Mouse (Mus musculus): ENCODE data around the gene Celsr3.

Celsr3 gene

DNA sequence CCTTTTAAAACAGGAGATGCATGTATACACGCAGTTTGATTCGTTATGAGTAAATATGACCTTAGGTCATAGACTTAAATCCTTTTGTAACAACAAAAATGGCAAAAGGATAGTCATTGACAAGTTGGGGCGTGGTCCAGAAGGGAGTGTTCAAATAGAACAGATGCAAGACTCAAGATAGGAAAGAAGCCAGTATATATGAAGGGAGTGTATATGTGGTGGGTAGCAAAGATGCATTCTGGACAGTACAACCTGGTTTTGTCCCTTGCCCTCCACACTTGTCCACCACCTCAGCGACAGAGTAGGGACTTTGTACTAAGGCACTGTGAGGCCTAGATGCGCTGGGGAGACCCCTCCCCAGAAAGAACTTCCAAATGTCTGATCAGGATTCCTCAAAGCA is 18.4 kb upstream of the Celsr3 start:
- no peak for DNase-seq

- DNase-seq: peak; percentile 94
These were observed 17.9 kb upstream of the Celsr3 start, which contains the start of gene Nckipsd for GRCm38 (mm10) chr9:108808163-108808665. Nckipsd (plus strand) TSS chr9:108808368.

DNA sequence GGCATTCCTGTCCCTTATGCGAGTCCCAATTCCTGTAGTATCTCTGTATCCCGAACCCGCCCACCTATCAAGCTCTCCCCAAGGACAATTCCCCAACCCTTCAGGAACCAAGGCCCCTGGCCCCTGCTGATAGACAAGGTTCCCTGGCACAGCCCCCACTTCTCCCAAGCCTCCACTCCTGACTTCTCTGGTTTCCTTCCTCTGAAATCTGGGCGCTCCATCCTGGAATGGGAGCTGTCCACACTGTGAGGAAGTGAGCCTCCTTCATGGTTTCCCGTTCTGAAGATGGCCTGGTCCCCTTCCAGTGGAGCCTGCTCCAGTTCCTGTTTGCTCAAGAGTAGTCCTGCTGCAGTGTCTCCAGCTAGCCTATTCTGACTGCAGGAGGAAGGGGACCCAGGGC is 16.9 kb upstream of the Celsr3 start:
- DNase-seq: peak; percentile 48

GRCm38 (mm10) chr9:108809723-108810122 is 16.4 kb upstream of the Celsr3 start:
- DNase-seq: no peak

DNA sequence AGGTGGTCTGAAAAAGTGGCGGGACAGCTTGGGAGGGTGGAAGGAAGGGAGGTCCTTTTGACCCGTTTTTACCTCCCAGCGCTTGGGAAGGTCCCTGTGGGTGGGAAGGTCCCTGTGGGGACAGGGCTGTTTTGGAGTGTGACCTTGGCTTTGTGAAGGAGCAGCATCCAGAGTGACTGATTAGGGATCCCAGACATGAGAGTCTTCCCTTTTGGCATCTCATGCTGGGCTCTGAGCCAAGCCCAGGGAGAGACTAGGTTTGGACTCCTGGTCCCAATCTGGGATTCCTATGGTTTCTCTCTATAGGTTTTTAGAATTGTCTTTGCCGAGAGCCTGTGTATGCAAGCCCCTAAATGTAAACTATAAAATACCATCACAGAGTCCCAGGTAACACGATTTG is 15.6 kb upstream of the Celsr3 start:
- DNase-seq: no peak

- no peak for DNase-seq
These were observed 10.6 kb upstream of the Celsr3 start for GRCm38 (mm10) chr9:108815557-108815956.

- peak; percentile 72 for DNase-seq
These were observed 6.6 kb upstream of the Celsr3 start for GRCm38 (mm10) chr9:108819495-108819894.

- DNase-seq: no peak
These were observed 6.0 kb upstream of the Celsr3 start for GRCm38 (mm10) chr9:108820077-108820476.

DNA sequence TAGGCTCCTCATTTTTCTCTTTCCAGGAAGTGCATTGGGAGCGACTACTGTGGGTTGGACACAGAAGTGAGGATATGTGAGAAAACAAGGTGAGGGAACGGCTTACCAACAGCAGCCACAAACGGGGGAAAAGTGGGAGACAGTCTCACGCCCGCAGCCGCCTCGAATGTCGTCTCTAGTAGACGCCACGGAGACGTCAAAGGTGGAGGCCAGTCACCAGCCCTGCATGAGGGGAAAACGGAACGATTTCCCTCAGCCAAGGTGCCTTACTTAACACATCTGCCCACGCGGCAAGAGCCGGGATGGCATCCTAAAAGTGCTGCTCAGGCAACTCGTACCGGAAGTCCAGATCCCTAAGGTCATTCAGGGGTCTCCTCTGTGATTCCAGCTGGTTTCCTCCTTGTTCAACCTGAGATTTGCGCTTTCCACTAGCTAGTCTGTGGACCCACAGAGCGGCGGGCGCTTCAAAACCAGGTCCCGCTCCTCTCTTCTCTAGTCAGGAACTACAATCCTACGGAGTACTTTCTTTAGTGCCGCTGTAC is 1.9 kb upstream of the Celsr3 start:
- DNase-seq: no peak

DNA sequence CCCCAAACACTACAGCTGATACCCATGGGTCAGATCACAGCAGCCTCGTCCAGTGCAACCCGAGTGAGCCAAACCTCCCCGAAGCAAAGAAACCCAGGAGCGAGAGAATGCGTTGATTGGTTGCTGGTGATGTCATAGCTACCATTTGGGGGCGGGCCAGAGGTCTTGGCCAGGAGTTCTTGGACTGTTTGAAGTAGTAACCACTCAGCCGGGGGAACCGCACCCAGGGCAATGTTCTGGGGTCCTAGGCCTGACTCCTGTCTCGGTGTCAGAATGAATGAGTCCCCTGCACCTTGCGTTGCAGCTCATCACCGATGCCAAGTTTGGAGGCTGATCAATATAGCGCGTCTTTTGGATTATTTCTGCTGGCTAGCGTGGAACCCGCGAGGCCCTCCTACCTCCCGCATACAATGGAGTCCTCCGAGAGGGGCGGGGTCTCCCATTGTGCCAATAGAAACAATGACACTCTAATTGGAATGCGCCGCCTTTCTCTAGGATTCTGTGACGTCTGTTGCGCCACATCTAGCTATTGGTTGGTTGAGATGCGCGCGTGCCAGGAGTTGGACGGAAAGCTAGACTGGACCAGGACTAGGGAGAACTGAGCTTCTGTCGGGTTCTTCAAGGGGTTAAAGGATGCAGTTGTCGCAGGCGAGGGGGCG is 1.2 kb upstream of the Celsr3 start:
- no peak for DNase-seq

GRCm38 (mm10) chr9:108826700-108827340 is 700 bp downstream of the Celsr3 start:
- peak; percentile 68 for DNase-seq

GRCm38 (mm10) chr9:108827454-108827853 is 1.3 kb downstream of the Celsr3 start:
- DNase-seq: no peak

DNA sequence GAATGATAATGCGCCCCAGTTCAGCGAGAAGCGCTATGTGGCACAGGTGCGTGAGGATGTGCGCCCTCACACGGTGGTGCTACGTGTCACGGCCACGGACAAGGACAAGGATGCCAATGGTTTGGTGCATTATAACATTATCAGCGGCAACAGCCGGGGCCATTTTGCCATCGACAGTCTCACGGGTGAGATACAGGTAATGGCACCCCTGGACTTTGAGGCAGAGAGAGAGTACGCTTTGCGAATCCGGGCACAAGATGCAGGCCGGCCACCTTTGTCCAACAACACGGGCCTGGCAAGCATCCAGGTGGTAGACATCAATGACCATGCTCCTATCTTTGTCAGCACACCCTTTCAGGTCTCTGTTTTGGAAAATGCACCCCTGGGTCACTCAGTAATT is 1.8 kb downstream of the Celsr3 start:
- no peak for DNase-seq

GRCm38 (mm10) chr9:108831637-108832036 is 5.5 kb downstream of the Celsr3 start:
- no peak for DNase-seq

- peak; percentile 96 for DNase-seq
These were observed 6.4 kb downstream of the Celsr3 start for GRCm38 (mm10) chr9:108832390-108833108.

GRCm38 (mm10) chr9:108842989-108843388 is 16.9 kb downstream of the Celsr3 start:
- DNase-seq: peak; percentile 92

- DNase-seq: no peak
These were observed 19.3 kb downstream of the Celsr3 start for GRCm38 (mm10) chr9:108845390-108845789.

GRCm38 (mm10) chr9:108847374-108847773 is 21.3 kb downstream of the Celsr3 start:
- DNase-seq: peak; percentile 36

DNA sequence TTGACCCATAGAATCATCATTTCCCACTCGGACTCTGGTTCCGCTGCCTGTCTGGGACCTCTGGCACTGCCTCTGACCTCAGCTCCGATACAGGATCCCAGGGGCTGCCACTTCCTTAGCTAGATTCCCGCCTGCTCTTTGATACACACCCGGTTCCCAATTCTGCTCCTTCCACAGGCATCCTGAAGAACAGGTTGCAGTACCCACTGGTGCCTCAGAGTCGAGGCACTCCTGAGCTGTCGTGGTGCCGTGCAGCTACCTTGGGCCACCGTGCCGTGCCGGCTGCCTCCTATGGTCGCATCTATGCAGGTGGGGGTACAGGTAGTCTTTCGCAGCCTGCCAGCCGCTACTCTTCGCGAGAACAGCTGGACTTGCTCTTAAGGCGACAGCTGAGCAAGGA is 22.3 kb downstream of the Celsr3 start:
- DNase-seq: no peak

- no peak for DNase-seq
These were observed 26.9 kb downstream of the Celsr3 start, which contains the start of gene Slc26a6 for GRCm38 (mm10) chr9:108852976-108853375. Slc26a6 (plus strand) TSS chr9:108853283.

DNA sequence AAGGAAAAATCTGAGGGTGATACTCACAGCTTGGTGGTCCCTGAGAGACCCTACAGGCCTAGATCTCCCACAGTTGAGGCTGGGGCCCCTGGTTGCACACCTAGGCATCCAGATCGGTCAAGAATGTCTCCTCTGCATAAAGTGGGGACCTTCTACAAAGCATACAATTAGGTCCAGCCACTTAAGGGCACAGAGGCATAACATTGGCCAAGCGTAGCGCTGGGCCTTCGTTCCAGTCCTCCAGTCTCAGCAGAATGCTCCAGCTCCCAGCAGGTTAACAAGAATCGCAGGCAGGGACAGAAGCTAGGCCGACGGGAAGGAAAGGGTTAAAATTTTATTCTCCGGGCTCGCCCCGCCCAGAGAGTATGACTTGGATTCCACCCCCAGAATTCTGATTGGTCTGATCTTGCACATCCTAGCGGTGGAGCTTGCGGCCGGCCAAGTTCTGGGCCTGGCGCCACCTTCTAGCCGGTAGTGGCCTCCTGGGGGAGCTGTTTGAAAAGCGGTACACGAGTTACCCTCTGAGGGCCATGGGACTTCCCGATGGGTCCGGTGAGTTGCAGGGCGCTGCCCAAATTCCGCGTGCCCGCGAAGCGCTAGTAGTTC is 27.6 kb downstream of the Celsr3 start:
- DNase-seq: peak; percentile 97

DNA sequence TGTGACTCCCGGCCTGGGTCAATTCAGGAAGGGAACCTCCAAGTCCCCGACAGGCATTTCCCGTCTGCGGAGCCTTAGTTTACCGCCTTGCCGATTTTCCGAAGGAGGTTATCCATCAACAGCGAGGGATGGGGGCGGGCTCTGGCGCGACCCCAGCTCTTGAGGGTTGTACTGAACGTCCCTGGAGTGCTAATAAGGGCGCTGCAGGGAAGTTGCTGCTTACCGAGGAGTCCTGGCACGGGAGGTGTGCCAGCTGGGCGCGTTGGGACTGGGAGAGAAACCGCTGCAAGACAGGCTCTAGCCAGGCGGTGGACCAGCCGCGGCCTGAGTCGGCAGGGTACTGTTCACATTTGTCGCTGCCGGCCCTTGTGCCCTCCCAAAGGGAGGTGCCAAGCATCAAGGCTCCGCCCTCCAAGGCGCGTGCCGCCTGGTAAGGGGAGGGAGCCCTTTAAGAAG is 28.1 kb downstream of the Celsr3 start:
- DNase-seq: peak; percentile 91

- peak; percentile 72 for DNase-seq
These were observed 29.2 kb downstream of the Celsr3 start for GRCm38 (mm10) chr9:108855335-108855734.
